In the genomic region with DNA sequence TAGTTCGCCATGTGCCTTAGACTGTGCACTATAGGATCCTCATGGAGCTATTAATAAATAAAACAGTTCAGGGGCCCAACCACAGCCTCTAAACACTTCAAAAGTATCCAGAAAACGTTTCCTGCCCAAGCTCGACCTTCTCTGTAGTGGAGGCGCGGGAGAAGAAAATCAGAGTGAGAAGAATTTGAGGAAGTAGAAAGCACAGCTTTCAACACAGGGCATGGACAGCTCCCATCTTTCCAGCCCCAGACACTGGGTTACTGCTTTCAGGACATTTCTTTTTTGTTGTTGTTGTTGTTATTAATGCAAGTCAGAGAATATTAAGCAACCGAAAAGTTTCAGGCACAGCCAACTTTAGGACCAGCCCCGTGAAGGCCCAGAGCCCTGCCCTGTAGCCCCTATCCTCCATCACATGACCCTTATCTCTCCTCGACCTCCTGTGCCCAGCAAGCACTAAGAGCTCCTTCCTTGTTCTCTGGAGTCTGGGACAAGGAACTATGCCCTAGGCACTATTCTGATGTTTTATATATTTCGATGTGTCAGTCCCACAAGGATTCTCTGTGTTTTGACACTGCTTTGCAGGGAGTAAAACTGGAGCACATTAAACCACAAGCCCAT, we compare ENCODE assay signal across 27 mouse cellular contexts. TPM values are rescaled to one million over a fixed set of nuclear protein-coding genes. Genes with fewer than 3 reads are reported as not detected.
DNase-seq lines count a peak whose midpoint lies in the region; ATAC-seq and TF ChIP-seq lines count a peak whose summit lies in the region.
"Had no signal": no experiment of that assay in that cellular context is flagged by ENCODE, and none has a peak within 500 bp of the region (broad histone marks: within the 10 kb centered on the region; RNA-seq: fewer than 3 reads in every experiment).

No protein-coding gene starts in this region.

- peak overlapping the region; percentile 60 for H3K27ac ChIP-seq in intestine, postnatal 0 days (ENCODE audit: low read depth, low read length)
- no peak overlapping the region for H3K27ac ChIP-seq in liver, postnatal 0 days (ENCODE audit: low read depth)
- peak overlapping the region; percentile 41 for H3K27ac ChIP-seq in stomach, postnatal 0 days (replicated peaks)
- H3K27ac ChIP-seq: embryonic facial prominence, embryonic 10.5 days; hindbrain, embryonic 10.5 days; layer of hippocampus, adult 2 months; limb, embryonic 10.5 days; neural tube, embryonic 12.5 days had no signal

- H3K27me3 ChIP-seq in intestine, postnatal 0 days (replicated peaks; ENCODE audit: control insufficient read depth, insufficient read depth, low read length) = no peaks in the 10 kb centered on the region
- H3K27me3 ChIP-seq in liver, postnatal 0 days (ENCODE audit: insufficient read depth, low read length) = no peaks in the 10 kb centered on the region
- H3K27me3 ChIP-seq in stomach, postnatal 0 days (ENCODE audit: control insufficient read depth, insufficient read depth, low read length) = no peaks in the 10 kb centered on the region
- H3K27me3 ChIP-seq: neural tube, embryonic 12.5 days had no signal

- H3K9me3 ChIP-seq in intestine, postnatal 0 days (ENCODE audit: control insufficient read depth) = no peaks in the 10 kb centered on the region
- no peaks in the 10 kb centered on the region for H3K9me3 ChIP-seq in liver, postnatal 0 days (ENCODE audit: low read length)
- no peaks in the 10 kb centered on the region for H3K9me3 ChIP-seq in stomach, postnatal 0 days (ENCODE audit: control insufficient read depth, low read length)
- H3K9me3 ChIP-seq: embryonic facial prominence, embryonic 10.5 days; hindbrain, embryonic 10.5 days; limb, embryonic 10.5 days; megakaryocyte, embryonic 14.5 days; neural tube, embryonic 12.5 days had no signal

- peak; percentile 18 for DNase-seq in heart, adult 11 months
- DNase-seq in heart, adult 18-20 months = no peak
- no peak for DNase-seq in liver, postnatal 0 days
- DNase-seq in stomach, postnatal 0 days (ENCODE audit: low spot score) = no peak
- no peak for DNase-seq in lung, postnatal 25 days (ENCODE audit: low spot score)
- DNase-seq in lung, postnatal 14 days = no peak
- DNase-seq in layer of hippocampus, adult 18-20 months (ENCODE audit: low spot score in 2 of 2) = no peak
- DNase-seq: adrenal gland, postnatal 10 days; cerebellum, adult 2 months; forebrain, postnatal 0 days; gastrocnemius, postnatal 25 days; kidney, adult 11 months; kidney, postnatal 10 days; midbrain, embryonic 14.5 days; right cerebral cortex, postnatal 4 days; thymus, adult 2 months had no signal

- 46% methylated on average over 9 of the region's 9 CpGs for WGBS in intestine, postnatal 0 days
- 41% methylated on average over 9 of the region's 9 CpGs for WGBS in liver, postnatal 0 days (ENCODE audit: insufficient replicate concordance)
- WGBS in stomach, postnatal 0 days = 67% methylated on average over 9 of the region's 9 CpGs

- no peak overlapping the region for H3K4me3 ChIP-seq in intestine, postnatal 0 days (ENCODE audit: low read depth, low read length)
- H3K4me3 ChIP-seq in liver, postnatal 0 days (ENCODE audit: low read depth, low read length) = no peak overlapping the region
- H3K4me3 ChIP-seq in stomach, postnatal 0 days (ENCODE audit: low read depth, low read length) = no peak overlapping the region
- H3K4me3 ChIP-seq: embryonic facial prominence, embryonic 10.5 days; hindbrain, embryonic 10.5 days; layer of hippocampus, adult 2 months; limb, embryonic 10.5 days; megakaryocyte, embryonic 14.5 days; neural tube, embryonic 12.5 days had no signal

- H3K4me2 ChIP-seq in intestine, postnatal 0 days (replicated peaks; ENCODE audit: low read depth) = no peak overlapping the region
- H3K4me2 ChIP-seq in liver, postnatal 0 days (ENCODE audit: low read depth, low read length) = no peak overlapping the region
- no peak overlapping the region for H3K4me2 ChIP-seq in stomach, postnatal 0 days (replicated peaks; ENCODE audit: low read depth)
- H3K4me2 ChIP-seq: heart, embryonic 11.5 days; neural tube, embryonic 12.5 days had no signal

- no peak for TF ChIP-seq CTCF in intestine, postnatal 0 days (IDR thresholded peaks at IDR 0.05; ENCODE audit: low read depth)
- no peak for TF ChIP-seq CTCF in liver, postnatal 0 days (IDR thresholded peaks at IDR 0.05; ENCODE audit: low read depth)
- TF ChIP-seq CTCF in stomach, postnatal 0 days (IDR thresholded peaks at IDR 0.05; ENCODE audit: low read depth) = no peak

- no peak for TF ChIP-seq EP300 in liver, postnatal 0 days (IDR thresholded peaks at IDR 0.05; ENCODE audit: low read depth)
- no peak for TF ChIP-seq EP300 in stomach, postnatal 0 days (optimal IDR thresholded peaks at IDR 0.05)

- H3K36me3 ChIP-seq in intestine, postnatal 0 days (ENCODE audit: control insufficient read depth, insufficient read depth) = no peaks in the 10 kb centered on the region
- no peaks in the 10 kb centered on the region for H3K36me3 ChIP-seq in liver, postnatal 0 days (replicated peaks; ENCODE audit: insufficient read depth, low read length)
- no peaks in the 10 kb centered on the region for H3K36me3 ChIP-seq in stomach, postnatal 0 days (ENCODE audit: control insufficient read depth, insufficient read depth, low read length)
- H3K36me3 ChIP-seq: embryonic facial prominence, embryonic 10.5 days; hindbrain, embryonic 10.5 days; limb, embryonic 10.5 days; neural tube, embryonic 12.5 days had no signal

- no peak overlapping the region for H3K9ac ChIP-seq in intestine, postnatal 0 days (ENCODE audit: low read depth, low read length)
- no peak overlapping the region for H3K9ac ChIP-seq in liver, postnatal 0 days (replicated peaks)
- H3K9ac ChIP-seq in stomach, postnatal 0 days (ENCODE audit: low read length) = no peak overlapping the region
- H3K9ac ChIP-seq: forebrain, postnatal 0 days; neural tube, embryonic 12.5 days had no signal

- peaks cover 19% of the 10 kb centered on the region for H3K4me1 ChIP-seq in intestine, postnatal 0 days (replicated peaks; ENCODE audit: control insufficient read depth, insufficient read depth, low read length)
- H3K4me1 ChIP-seq in liver, postnatal 0 days (ENCODE audit: insufficient read depth) = peaks cover 7% of the 10 kb centered on the region; the same call in 1 of the 2 replicates
- no peaks in the 10 kb centered on the region for H3K4me1 ChIP-seq in stomach, postnatal 0 days (replicated peaks; ENCODE audit: control insufficient read depth, insufficient read depth)
- H3K4me1 ChIP-seq: neural tube, embryonic 12.5 days had no signal

- peak; percentile 41; the same call in 1 of the 2 replicates for ATAC-seq in intestine, postnatal 0 days
- peak; percentile 61 for ATAC-seq in liver, postnatal 0 days
- no peak for ATAC-seq in stomach, postnatal 0 days (ENCODE audit: low FRiP score, low TSS enrichment)
- ATAC-seq: forebrain, postnatal 0 days; hindbrain, embryonic 16.5 days; lung, postnatal 0 days had no signal

RNA-seq across cellular contexts. Expression of a gene that starts 50.1 kb away (rescaled TPM):
- total RNA-seq in heart, adult 18-20 months (2021) = 100 to 1,000 TPM; 104 to 107 TPM
- polyA plus RNA-seq in intestine, postnatal 0 days (2015; fragmentation: Nextera tagmentation; extraction: Ambion mirVana) = 30.8 and 32.4 TPM in 2 replicates
- polyA plus RNA-seq in liver, postnatal 0 days (2015; fragmentation: Nextera tagmentation; extraction: Ambion mirVana) = 25.8 and 28.0 TPM in 2 replicates
- polyA plus RNA-seq in stomach, postnatal 0 days (2015; fragmentation: Nextera tagmentation; extraction: Ambion mirVana) = 52.1 and 52.3 TPM in 2 replicates
- 10 to 100 TPM; 80.6 to 84.9 TPM for total RNA-seq in layer of hippocampus, adult 18-20 months (2021)

RNA-seq across cellular contexts. Expression of a gene that starts 52.8 kb away (rescaled TPM):
- total RNA-seq in heart, adult 18-20 months (2021) = 1 to 10 TPM; 1.1 to 4.1 TPM
- polyA plus RNA-seq in intestine, postnatal 0 days (2015; fragmentation: Nextera tagmentation; extraction: Ambion mirVana) = 1,517 and 1,527 TPM in 2 replicates
- 104 and 109 TPM in 2 replicates for polyA plus RNA-seq in liver, postnatal 0 days (2015; fragmentation: Nextera tagmentation; extraction: Ambion mirVana)
- polyA plus RNA-seq in stomach, postnatal 0 days (2015; fragmentation: Nextera tagmentation; extraction: Ambion mirVana) = 379 and 398 TPM in 2 replicates
- not detected for total RNA-seq in layer of hippocampus, adult 18-20 months (2021)
- total RNA-seq: layer of hippocampus, adult 2 months; layer of hippocampus, postnatal 25 days had no signal
